Mouse (Mus musculus) testis, adult 10 weeks (tissue): ENCODE data around the gene Cptp. TPM values are rescaled to one million over a fixed set of nuclear protein-coding genes. Genes with fewer than 3 reads are reported as not detected.

Experiments
- polyA plus RNA-seq: library from polyadenylated mRNA; stranded (reverse); fragments of 350-450 nt; fragmentation: Illumina TruSeq; extraction: RNeasy Lipid Tissue Mini Kit (QIAGEN cat#74804); gene quantifications from one replicate; pipeline ENCODE4 v1.2.3, GENCODE M21; 2014; ENCODE audit warnings: low read depth, low replicate concordance

Cptp gene
- polyA plus RNA-seq, result 60.8 TPM

GRCm38 (mm10) chr4:155869317-155870033 lies at the start of gene Cptp, which contains the start of gene Ints11:
TSS of gene Cptp (minus strand) at chr4:155869440.
TSS of gene Ints11 (plus strand) at chr4:155869546.

GRCm38 (mm10) chr4:155891551-155892001 lies 22.3 kb upstream of the Cptp start, which contains the start of the genes Pusl1 and Acap3:
TSS of gene Pusl1 (minus strand) at chr4:155891781.
TSS of gene Acap3 (plus strand) at chr4:155891822.

GRCm38 (mm10) chr4:155863001-155863400 lies 6.2 kb downstream of the Cptp start, which contains the start of gene Tas1r3:
TSS of gene Tas1r3 (minus strand) at chr4:155863362.

GRCm38 (mm10) chr4:155846871-155847578 lies 22.2 kb downstream of the Cptp start, which contains the start of gene Dvl1:
TSS of gene Dvl1 (plus strand) at chr4:155847402.

GRCm38 (mm10) chr4:155839483-155839910 lies 29.7 kb downstream of the Cptp start, which contains the start of gene Mxra8:
TSS of gene Mxra8 (plus strand) at chr4:155839680.

GRCm38 (mm10) chr4:155831205-155831766 lies 38.0 kb downstream of the Cptp start, which contains the start of gene Aurkaip1:
TSS of gene Aurkaip1 (plus strand) at chr4:155831272.

Other genes starting within 250 kb of the Cptp start
- 73.4 TPM for gene Cdk11b, start 244.6 kb downstream of the Cptp start, polyA plus RNA-seq
- gene Gm10563, start 224.0 kb downstream of the Cptp start, polyA plus RNA-seq, result not detected
- 0.27 TPM for gene Mmp23, start 216.1 kb downstream of the Cptp start, polyA plus RNA-seq
- 1.5 TPM for gene Mib2, start 200.2 kb downstream of the Cptp start, polyA plus RNA-seq
- gene Fndc10, start 175.1 kb downstream of the Cptp start, polyA plus RNA-seq, result not detected
- gene Ssu72, start 164.6 kb downstream of the Cptp start, polyA plus RNA-seq, result 45.1 TPM
- not detected for gene Tmem240, start 134.6 kb downstream of the Cptp start, polyA plus RNA-seq
- 1.5 TPM for gene Atad3a, start 108.3 kb downstream of the Cptp start, polyA plus RNA-seq
- 0.57 TPM for gene Vwa1, start 94.7 kb downstream of the Cptp start, polyA plus RNA-seq
- 1.7 TPM for gene Tmem88b, start 83.6 kb downstream of the Cptp start, polyA plus RNA-seq
- not detected for gene Ankrd65, start 79.0 kb downstream of the Cptp start, polyA plus RNA-seq
- gene Mrpl20, start 66.6 kb downstream of the Cptp start, polyA plus RNA-seq, result 131 TPM
- 32.1 TPM for gene Ccnl2, start 57.0 kb downstream of the Cptp start, polyA plus RNA-seq
- gene Aurkaip1, start 38.2 kb downstream of the Cptp start, polyA plus RNA-seq, result 6.5 TPM
- gene Mxra8, start 29.8 kb downstream of the Cptp start, polyA plus RNA-seq, result 91.8 TPM
- 6.2 TPM for gene Dvl1, start 22.0 kb downstream of the Cptp start, polyA plus RNA-seq
- 0.18 TPM for gene Tas1r3, start 6.1 kb downstream of the Cptp start, polyA plus RNA-seq
- gene Ints11, start 106 bp upstream of the Cptp start, polyA plus RNA-seq, result 2.4 TPM
- gene Pusl1, start 22.3 kb upstream of the Cptp start, polyA plus RNA-seq, result 0.56 TPM
- 1.0 TPM for gene Acap3, start 22.4 kb upstream of the Cptp start, polyA plus RNA-seq
- gene Ube2j2, start 74.4 kb upstream of the Cptp start, polyA plus RNA-seq, result 156 TPM
- gene C1qtnf12, start 92.9 kb upstream of the Cptp start, polyA plus RNA-seq, result 8.9 TPM
- 1.7 TPM for gene B3galt6, start 123.2 kb upstream of the Cptp start, polyA plus RNA-seq
- gene Sdf4, start 123.4 kb upstream of the Cptp start, polyA plus RNA-seq, result 97.4 TPM
- not detected for gene Tnfrsf4, start 144.4 kb upstream of the Cptp start, polyA plus RNA-seq
- not detected for gene Tnfrsf18, start 156.7 kb upstream of the Cptp start, polyA plus RNA-seq
- 25.6 TPM for gene Ttll10, start 190.0 kb upstream of the Cptp start, polyA plus RNA-seq
- gene 9430015G10Rik, start 240.5 kb upstream of the Cptp start, polyA plus RNA-seq, result 17.1 TPM